Mouse (Mus musculus): ENCODE results near the gene Gm609. TPM values are rescaled to one million over a fixed set of nuclear protein-coding genes. Genes with fewer than 3 reads are reported as not detected.
"Not testable (repeated sequence)": the region's sequence is repeated elsewhere in the genome, so short reads cannot be mapped to it uniquely, and the experiment has no call there.

Gm609 gene
- polyA plus RNA-seq (2012; rRNA removed) = 0.65 and 1.0 TPM in 2 replicates

GRCm38 (mm10) chr16:45492927-45493326 lies at the start of gene Gm609:
Gene Gm609 (minus strand): TSS chr16:45492969.
- DNase-seq (ENCODE audit: low read depth) = no peak

GRCm38 (mm10) chr16:45542108-45542507 lies 49.3 kb upstream of the Gm609 start:
- DNase-seq (ENCODE audit: low read depth) = no peak

GRCm38 (mm10) chr16:45538342-45538741 lies 45.6 kb upstream of the Gm609 start:
- DNase-seq (ENCODE audit: low read depth) = not testable (repeated sequence)

DNA sequence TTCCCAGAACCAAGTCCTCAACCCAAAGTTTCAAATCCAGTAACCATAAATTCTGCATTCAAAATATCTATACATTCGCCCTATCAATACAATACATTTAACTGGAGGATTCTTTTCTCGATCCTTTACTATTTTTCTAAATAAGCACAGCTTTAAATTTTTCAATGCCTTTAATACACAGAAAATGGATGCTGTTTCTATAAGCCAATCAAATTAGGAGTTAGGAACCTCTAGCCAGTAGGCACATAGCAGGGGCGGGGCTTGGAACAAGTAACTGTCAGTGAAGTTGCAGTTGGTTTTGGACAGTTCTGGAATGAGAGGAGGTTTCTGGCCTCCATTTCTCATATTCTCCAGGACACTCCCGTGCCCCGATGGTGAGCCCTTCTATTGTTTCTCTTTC lies 42.2 kb upstream of the Gm609 start, which contains the start of gene Slc9c1:
TSS of gene Slc9c1 (plus strand) at position 301 of the 400 bp plus-strand sequence.
- DNase-seq (ENCODE audit: low read depth) = no peak

DNA sequence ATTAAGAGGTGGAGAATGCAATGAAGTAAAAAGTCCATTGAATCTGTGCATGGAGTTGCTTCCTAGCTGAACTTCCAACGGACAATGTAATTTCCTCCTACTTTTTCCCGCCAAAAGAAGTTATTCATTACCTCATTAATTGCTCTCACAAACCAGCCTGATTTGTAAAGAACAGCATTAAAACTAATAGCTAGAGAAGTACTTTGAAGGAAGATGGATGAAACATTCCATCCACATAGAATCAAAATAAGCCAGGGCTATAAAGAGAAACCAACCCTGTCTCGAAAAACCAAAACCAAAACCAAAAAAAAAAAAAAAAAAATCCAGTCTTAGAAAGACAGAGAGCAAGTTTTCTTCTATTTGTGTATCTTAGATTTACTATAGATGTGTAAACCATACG lies 39.2 kb upstream of the Gm609 start, which contains the start of gene Gm17783:
TSS of gene Gm17783 (minus strand) at position 101 of the 400 bp plus-strand sequence.
- DNase-seq (ENCODE audit: low read depth) = no peak

GRCm38 (mm10) chr16:45525551-45525950 lies 32.8 kb upstream of the Gm609 start:
- no peak for DNase-seq (ENCODE audit: low read depth)

GRCm38 (mm10) chr16:45495326-45495725 lies 2.6 kb upstream of the Gm609 start:
- no peak for DNase-seq (ENCODE audit: low read depth)

DNA sequence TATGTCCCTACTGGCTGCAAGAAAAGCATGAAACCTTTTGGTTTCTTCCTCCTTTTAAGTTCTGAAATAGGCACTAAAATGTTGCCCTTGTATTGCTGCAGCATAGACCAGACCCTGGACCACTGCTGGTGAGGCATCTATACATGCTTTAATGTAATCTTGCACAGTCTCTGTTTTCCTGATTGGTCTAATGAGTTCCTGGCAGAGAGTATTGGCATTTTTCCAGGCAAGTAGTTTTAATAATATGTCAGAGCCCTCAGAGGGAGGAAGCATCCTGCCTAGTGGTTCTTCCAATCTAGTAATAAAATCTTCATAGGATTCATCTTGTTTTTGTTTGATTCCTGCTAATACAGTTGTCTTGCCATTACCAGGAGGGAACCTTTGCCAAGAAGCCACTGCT lies 15.8 kb downstream of the Gm609 start:
- no peak for DNase-seq (ENCODE audit: low read depth)

- not testable (repeated sequence) for DNase-seq (ENCODE audit: low read depth)
Measured at GRCm38 (mm10) chr16:45471836-45472235, 20.9 kb downstream of the Gm609 start.

GRCm38 (mm10) chr16:45454762-45455161 lies 38.0 kb downstream of the Gm609 start:
- DNase-seq (ENCODE audit: low read depth) = no peak

DNA sequence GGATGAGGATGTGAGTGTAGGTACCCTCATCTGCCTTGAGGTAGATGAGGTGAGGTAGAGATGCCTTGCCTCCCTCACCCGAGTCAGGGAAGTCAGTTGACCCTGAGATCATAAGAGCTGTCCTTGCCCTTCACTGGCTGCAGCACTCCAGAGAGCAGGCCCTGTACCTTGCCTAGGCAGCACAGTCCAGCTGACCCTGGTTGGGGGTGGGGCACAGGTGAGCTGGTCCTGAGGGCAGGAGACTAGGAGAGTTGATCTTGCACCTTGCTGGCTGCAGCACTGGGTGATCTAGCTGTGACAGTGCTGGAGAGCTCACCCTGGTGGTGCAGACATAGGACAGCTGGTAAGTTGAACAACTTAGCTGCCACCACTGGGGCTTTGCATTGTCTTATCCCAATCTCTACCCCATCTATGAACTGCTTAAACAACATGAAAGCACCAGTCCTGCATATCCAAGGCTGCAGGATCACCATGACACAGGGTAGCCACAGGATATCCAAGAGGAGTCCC lies 55.5 kb downstream of the Gm609 start:
- no peak for DNase-seq (ENCODE audit: low read depth)

DNA sequence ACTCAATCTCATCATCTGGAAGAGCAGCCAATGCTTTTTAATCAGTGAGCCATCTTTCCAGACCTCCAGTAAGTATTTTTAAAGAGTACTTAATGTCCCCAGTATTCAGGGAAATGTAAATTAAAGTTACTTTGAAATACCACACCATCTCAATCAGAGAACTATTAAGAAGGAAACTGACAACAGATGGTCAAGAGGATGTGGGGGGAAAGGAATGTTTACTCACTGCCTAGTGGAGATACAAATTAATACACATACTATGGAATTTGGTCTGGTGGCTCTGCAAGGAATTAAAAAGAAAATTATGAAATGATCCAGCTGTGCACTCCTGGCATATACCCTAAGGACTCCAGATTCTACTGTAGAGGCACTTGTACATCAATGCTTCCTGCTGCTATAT lies 57.2 kb downstream of the Gm609 start:
- no peak for DNase-seq (ENCODE audit: low read depth)

- no peak for DNase-seq (ENCODE audit: low read depth)
Measured at GRCm38 (mm10) chr16:45427651-45428050, 65.1 kb downstream of the Gm609 start.

GRCm38 (mm10) chr16:45413497-45413896 lies 79.3 kb downstream of the Gm609 start:
- DNase-seq (ENCODE audit: low read depth) = no peak

GRCm38 (mm10) chr16:45409064-45409446 lies 83.7 kb downstream of the Gm609 start:
- DNase-seq (ENCODE audit: low read depth) = not testable (repeated sequence)

- DNase-seq (ENCODE audit: low read depth) = no peak
Measured at GRCm38 (mm10) chr16:45408425-45409063, 84.2 kb downstream of the Gm609 start, which contains the start of gene Cd200. Gene Cd200 (minus strand): TSS chr16:45409053.

GRCm38 (mm10) chr16:45407645-45408400 lies 84.9 kb downstream of the Gm609 start:
- DNase-seq (ENCODE audit: low read depth) = no peak

DNA sequence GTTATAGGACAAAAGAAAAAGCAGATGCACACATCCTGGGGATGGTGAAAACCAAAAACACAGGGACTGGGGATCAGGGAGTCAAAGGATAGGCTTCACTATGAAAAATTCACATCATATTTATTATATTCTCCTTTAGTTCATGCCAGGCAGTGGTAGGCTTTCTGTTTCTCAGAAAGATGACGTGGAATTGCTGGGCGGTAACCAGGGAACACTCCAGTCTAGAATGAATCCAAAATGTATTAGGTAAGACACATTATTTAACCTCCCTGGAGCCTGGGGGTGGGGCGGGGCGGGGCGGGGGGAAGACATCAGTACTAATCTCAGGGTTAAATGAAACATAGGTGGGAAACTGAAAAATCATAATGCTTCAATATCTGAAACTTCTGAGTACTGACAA lies 85.7 kb downstream of the Gm609 start:
- no peak for DNase-seq (ENCODE audit: low read depth)

DNA sequence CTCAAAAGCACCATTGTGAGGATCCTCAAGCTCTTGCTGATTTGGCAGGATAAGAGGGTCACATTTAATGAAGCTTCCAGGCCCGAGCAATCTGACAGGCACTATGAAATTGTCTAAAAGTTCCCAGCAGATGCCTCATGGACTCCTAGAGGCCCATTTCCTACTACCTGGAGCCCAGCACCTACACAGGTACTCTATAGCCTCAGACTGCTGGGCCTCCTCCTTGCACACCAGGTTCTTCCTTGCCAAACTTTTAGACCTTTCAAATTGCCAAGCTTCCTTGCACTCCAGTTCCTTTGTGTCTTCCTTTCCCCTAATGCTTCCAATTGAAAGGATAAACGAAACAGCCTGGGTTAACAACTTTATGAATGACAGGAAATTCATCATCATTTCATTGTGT lies 89.8 kb downstream of the Gm609 start:
- no peak for DNase-seq (ENCODE audit: low read depth)

DNA sequence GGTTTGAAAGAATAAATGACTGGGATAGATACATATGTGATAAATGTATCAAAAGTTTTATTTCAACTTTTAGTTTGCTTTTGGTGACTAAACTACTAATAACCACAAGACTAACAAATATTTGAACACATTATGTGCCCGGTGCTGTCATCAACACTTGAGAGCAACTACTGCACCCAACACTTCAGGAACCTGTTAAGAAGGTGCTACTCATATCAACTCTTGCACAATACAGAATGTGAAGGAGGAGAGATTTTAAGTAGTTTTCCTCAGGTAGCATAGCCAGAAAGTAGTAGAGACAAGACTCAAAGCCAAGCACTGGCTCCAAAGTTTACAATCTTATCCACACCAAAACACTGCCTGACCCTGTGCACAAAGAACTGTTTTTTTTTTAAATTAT lies 90.7 kb downstream of the Gm609 start:
- no peak for DNase-seq (ENCODE audit: low read depth)

DNA sequence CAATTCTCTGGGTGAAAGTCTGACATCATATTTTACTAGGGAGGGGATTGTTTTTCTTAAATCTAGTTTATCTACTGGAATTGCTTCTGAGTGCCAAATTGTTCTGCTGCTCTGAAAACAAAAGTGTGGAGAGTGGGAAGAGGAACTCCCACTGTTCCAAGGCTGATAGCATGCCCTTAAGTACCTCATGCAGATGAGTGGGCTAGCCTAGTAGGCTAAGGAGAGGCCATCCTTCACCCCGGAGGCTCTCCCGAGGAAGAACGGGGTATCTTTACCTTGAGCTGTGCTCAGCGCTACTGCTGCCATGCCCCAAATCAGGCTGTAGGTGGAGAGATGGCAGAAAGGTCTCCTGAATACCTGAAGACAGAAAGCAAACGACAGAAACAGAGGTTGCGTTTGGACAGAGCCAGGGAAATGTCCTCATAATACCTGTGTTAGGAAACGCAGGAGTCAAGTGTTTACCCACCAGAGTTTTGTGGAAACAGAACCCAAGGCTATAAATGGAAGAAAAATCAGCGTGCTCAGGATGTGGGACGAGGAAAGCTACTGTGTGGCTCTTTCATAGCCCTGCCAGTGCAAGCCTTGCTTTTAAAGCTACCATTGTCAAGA lies 92.7 kb downstream of the Gm609 start:
- DNase-seq (ENCODE audit: low read depth) = no peak

DNA sequence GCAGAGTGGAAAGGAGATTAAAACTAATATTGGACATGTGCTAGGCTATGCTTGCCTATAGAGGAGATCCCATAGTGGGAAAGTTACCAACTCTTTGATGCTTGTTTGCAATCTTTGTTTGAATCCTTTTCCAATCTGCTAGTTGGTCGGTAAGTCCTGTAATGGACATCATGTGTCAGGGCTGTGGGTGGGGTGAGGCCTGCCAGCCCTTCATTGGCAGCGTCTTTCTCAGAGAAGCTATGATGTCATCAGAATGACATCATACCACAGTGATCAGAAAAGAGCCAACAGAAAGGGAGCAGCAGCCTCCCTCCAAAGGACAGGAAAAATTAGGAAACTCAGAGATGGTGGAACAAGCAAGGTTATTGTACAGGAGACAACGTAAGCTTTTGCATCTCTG lies 93.4 kb downstream of the Gm609 start:
- DNase-seq (ENCODE audit: low read depth) = no peak
